Mouse (Mus musculus) right cerebral cortex, postnatal 25 days (tissue): Measurements from ENCODE around the gene Ppp1r14b.
A peak's percentile ranks its signal among the peaks of the same experiment; 100 is the strongest.

Experiments
- DNase-seq: peaks from one replicate; pipeline ENCODE4 v3.0.0; 2022

The Ppp1r14b gene

GRCm38 (mm10) chr19:6943709-6944108 lies 31.1 kb upstream of the Ppp1r14b start:
- no peak for DNase-seq

DNA sequence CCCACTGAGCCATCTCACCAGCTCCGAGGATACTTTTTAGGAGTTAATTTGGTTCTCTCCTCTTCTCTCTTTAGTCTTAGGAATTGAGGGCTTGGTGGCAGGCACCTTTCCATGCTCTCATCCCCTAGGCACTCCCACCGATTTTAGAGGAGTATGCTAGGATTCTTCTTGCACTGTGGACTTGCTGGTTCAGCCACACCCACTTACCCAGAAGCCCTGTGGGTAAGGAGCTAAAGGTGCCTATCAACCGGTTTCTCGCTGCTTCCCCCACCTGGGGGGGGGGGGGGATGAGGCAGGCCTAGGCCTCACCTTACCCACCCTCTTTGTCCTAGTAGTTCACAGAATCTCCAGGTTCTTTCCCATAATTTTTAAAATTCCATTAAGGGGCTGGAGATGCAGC lies 27.0 kb upstream of the Ppp1r14b start:
- DNase-seq: no peak

DNA sequence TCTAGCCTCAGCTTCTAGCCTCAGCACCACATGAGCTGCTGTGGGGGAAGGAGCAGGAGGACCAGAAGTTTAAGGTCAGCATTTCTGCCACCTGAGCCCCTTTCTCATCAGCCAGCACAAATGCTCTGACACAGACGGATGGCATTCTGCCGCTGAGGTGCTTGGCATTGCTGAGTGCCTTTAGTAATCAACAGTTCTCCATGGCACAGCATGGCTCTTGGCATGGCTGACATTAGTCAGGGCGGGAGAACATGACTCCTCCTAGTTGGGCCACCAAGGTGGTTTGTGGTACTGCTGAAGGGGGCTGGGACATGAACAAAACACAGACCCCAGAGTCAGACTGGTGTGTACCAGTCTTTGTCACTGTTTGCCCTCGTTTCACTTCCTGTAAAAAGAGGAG lies 26.6 kb upstream of the Ppp1r14b start:
- no peak for DNase-seq

- no peak for DNase-seq
Observed at GRCm38 (mm10) chr19:6949532-6949931, 25.2 kb upstream of the Ppp1r14b start.

DNA sequence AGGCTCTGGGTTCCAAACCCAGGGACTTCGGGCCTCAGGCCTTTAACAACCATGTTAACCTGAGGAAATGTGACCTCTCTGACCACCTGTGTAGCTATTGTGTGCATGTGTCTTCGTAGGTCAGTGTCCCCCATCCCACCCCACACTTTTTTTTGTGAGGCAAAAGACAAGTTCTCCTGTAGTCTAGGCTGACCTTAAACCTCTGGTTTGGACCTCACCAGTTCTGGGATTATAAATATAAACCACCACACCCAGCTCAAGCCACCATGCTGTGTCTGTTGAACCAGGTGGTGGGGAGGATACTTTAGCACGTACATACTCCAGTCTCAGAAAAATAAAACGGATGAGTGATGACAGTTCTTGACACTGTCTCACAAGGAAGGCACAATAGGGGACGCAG lies 24.8 kb upstream of the Ppp1r14b start:
- DNase-seq: no peak

GRCm38 (mm10) chr19:6950613-6951153 lies 24.1 kb upstream of the Ppp1r14b start:
- peak; percentile 68 for DNase-seq

DNA sequence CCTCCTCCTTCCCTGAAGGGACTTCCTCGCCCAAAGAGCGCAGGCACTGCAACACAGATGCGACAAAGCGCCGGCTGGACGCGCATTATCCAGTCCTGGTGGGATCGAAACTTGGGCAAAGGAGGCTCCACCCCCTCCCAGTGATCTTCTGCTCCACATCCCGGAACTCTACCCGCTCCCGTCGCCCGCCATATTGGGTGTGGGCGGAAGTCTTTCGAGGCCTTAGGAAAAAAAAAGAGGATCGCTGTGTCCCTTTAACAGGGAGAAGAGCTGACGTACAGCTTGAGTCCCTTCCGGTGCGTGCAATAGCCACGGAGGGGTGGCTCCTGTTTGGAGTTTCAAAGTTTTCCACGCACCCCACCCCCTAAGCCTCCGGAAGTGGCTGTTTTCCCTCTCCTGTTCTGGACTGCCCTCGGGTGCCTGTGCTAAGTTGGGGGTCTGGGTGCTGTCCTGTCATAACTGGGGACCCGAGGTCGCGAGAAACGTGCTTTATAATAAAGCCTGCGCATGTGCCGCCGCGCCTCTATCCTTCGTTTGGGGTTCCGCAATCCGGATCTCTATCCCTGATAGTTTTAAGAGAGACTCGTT lies 23.3 kb upstream of the Ppp1r14b start:
- peak; percentile 92 for DNase-seq

- peak; percentile 74 for DNase-seq
Observed at GRCm38 (mm10) chr19:6951994-6952711, 22.6 kb upstream of the Ppp1r14b start.

DNA sequence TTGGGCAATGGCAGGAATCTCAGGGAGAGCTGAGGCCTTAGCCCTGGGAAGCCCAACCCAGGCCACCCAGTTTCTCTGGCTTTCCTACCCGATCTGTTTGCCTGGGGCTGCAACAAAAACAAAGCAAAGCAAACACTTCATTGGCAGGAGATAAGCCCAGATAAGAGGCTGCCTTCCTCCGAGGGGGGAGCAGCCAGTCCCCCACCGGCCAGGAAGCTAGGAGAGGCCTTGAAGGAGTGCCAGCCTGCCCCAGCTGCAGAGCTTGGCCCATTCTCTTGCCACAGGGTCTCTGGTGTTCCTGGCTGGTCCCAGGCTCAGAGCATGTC lies 22.1 kb upstream of the Ppp1r14b start:
- no peak for DNase-seq

DNA sequence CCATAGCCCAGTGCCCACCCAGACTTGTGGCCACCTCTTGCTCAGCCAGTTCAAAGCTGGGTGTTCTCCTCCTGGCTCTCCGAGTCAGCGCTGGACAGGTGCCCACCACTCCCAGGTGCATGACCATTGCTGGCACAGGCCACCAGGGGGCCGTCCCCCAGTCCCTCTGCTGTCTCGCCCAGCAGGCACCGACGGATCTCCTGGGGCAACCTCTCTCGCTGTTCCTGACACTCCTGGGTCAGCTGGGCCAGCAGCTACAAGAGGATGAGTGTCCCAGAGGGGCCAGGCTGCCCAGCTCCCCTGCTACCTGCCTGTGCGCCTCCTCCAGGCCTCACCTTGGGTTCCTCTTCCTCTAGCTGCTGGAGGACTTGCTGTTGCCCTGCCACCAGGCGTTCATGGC lies 20.7 kb upstream of the Ppp1r14b start:
- no peak for DNase-seq

GRCm38 (mm10) chr19:6955424-6955823 lies 19.3 kb upstream of the Ppp1r14b start:
- no peak for DNase-seq

GRCm38 (mm10) chr19:6956461-6956860 lies 18.3 kb upstream of the Ppp1r14b start:
- DNase-seq: no peak

DNA sequence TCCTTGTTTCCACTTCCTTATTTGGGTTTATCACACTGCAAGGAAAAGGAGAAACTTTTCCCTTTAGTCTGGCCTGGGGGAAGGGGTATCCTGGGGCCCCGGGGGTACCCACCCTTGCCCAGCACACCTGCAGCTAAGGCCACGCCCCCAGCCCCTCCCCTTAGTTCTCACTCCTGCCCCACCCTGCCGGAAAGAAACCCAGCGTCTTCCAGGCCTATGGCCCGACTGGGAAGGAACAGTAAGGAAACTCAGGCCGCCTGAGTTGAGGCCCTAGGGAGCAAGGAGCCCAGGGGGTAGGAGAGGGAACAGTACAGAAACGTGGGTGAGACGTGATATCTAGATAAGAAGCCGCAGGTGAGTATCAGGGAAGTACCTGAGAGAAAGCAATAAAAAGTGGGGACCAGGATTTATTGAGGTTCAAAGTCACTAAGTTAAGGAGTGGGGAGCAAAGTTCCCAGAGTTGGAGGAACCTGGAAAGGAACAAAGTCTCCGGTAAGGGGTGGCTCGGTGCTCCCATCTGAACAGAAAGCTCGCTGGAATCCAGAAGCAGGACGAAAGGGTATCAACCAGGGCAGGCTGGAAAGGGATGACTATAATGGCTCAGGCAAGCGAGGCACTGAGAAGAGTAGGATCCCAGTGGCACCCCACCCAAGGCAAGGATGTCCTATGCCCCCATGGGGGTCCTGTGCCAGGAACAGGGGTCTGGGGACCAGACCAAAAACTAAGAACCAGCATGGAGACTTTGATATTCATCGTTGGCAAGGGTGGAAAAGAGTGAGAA lies 6.1 kb upstream of the Ppp1r14b start:
- no peak for DNase-seq

DNA sequence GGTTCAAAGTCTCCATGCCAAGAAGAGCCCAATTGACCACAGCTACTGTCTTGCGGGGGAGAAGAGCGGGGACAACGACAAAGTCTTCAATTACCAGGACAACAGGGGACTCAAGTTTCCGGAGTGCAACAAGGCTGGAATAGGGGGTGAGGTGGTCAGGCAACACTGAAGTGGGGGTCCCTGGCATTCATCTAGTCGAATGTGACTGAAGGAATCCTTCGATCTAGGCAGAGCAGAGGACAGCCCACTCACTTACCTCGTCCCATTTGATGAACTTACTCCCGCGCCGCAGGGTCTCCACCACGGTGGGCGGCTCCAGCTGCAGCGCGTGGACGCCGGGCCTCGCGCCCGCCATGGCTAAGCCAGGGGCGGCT lies 5.5 kb upstream of the Ppp1r14b start:
- DNase-seq: no peak

DNA sequence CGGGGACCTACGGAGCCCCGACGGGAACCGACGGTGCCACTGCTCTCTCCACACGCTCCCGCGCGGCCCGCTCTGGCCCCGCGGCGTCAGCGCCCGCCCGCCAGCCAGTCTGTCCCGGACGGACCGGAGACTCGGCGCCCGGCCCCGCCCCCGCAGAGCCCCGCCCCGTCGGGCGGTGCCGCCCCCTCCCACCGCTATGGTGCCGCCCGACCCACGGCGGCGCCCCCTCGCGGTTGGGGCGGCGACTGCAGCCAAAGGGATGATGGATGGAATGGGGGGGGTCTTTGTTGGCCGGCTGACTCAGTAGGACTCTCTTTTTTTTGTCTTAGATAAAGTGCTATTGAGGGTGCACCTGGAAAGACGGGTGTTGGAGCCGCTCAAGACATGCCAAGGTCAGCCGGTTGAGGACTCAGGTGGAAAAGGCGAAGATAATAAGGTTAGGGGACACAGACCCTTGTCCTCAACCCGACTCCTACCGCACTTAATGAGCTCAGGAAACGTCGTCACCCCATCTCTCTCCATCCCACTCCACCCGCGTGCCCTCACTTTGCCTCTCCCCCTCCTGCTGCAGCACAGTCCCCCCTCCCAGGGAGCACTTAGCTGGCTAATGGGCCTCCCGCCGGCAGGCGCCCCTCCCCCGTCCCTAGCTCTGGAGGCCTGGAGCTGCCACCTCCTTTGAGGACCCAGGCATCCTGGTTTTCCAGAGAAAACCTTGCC lies 4.9 kb upstream of the Ppp1r14b start:
- no peak for DNase-seq

GRCm38 (mm10) chr19:6970460-6971085 lies 4.2 kb upstream of the Ppp1r14b start:
- no peak for DNase-seq

DNA sequence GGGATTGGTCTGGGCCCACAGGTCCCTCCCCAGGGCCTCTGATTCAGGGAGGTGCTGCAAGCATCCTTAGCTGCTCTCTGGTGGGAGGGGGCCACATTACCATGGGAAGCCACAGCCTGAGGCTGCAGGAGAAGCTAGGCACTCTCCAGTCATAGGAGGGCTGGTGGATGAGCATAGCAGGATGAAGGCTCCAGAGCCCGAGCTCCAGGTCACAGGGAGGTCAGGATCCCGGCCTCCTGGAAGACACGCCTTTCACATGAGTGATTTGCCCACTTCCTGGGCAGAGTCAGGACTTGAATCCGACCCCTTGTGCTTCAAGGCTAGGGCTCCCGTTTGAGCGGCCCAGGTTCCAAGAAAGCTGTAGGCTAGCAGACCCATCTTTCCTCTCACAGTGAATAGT lies 3.1 kb upstream of the Ppp1r14b start:
- DNase-seq: no peak

DNA sequence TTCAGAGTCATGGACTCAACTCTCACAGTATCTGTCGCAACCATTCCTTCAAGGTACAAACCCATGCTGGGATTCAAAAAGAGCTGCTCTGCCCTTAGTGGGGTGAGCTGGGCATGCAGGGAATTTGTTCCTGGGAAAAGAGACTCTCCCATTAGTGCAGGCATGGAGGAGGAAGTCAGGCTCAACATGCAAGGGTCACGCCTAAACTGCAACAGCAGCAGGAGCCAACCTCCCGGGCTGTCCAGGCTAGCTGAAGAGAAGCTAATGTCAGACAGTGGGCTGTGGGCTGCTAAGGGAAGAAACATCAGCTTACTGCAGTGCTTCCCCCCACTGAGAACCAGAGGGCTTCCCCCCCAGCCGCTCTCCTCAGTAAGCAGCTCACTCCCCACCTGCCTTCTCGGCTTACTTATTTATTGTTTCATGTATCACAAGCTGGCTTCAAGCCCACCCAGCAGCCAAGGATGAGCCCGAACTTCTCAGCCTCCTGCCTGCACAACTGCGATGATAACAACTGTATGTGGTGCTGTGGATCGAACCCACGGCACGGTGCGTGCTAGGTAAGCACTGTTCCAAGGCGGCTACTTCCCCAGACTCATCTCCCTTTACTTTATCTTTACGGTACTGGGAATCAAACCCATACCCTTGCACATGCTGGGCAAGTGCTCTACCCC lies 2.4 kb upstream of the Ppp1r14b start:
- no peak for DNase-seq

DNA sequence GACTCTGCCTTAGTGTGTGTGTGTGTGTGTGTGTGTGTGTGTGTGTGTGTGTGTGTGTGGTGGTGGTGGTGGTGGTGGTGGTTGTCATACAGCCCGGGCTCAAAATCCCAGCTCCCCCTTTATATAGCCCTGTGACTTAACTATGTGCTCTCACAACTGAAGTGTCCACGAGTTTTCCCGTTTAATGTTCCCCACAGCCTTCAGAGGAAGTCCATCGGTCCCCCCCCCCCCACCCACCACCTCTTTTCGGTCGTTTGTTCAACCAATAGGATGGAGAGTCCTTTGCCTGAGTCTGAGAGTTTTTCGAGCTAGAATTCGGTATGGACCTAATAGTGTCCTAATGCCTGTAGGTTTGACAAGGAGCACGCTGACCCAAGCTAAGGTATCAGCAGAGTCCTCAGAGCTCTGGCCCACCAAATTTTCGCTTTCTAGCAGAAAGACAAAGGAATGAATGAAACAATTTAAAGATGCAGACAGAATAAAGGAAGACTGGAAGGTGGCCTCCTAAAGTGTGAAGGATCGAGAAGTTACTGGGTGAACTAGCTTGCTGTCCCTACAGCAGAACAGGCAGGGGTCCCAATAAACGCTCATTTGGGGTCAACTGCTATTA lies 1.1 kb upstream of the Ppp1r14b start:
- no peak for DNase-seq

DNA sequence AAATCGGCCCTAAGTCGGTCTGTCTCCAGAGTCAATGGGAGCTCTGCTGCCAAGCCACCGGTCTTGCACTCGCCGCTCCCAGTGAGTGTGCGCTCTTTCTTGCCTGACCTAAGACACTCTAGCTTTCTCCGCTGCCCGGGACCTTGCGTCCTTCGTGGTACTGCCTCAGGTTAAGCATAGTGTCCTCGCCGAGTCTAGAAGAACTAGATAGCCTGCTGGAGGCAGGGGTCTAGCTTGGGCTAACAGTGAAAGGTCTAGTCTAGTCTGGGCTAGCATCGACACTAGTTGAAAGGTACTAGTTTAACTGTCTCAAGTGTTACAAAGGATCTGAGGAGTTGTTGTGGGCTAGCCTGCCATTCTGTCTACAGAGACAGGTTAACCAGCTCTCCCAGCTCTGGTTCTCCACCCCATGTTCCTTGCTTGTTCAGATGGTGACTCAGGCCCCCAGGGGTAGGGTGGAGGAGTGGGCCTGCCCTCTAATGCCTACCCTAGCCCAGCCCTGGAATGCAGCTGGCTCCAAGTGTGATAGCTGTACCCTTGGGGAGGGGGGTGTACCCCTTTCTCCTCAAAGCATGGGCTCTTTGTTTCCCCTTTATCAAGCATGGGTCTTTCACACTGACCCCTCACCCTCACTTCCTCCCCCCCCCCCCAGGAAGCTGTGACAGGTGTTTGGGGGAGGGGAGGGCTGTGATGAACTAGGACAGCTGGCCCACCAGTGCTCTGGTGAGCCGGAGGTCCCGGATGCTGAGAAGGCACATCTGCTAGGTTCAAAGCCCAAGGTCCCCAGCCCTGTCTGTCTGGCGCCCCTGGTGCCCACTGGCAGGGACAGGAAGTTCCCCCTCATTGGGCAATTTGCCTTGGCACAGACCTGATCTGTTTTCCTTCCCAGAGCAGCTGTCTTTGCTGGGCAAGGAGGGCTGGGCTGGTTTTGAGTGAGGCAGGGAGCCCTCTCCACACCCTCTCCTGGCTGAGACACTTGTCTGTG lies 1.1 kb downstream of the Ppp1r14b start, which contains the start of gene Plcb3:
TSS of gene Plcb3 (minus strand) at position 934 of the 985 bp plus-strand sequence.
- peak; percentile 52 for DNase-seq
